Mouse (Mus musculus) right cerebral cortex, postnatal 14 days (tissue): ENCODE data around the gene Olfr392.

Experiments used
- DNase-seq: peaks from one replicate; pipeline ENCODE4 v3.0.0; 2022

Gene Olfr392

DNA sequence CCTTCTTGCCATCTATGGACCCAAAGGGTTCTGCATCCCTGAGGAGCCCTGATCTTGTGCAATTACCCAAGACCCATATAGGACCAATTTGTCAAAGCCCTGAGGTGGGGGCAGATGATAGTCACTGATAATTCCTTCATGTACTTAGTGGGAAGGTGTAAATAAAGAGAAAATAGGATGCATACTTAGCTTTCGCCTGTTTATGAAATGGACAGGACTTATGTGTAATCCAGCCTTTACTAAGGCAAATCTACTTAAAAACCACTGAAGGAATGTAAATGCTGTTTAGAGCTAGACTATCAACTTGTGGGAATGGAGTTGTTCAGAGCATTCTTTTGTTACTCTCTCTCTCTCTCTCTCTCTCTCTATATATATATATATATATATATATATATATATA is at the start of gene Olfr392:
TSS of gene Olfr392 (minus strand) at position 101 of the 400 bp plus-strand sequence.
- DNase-seq, result no peak

DNA sequence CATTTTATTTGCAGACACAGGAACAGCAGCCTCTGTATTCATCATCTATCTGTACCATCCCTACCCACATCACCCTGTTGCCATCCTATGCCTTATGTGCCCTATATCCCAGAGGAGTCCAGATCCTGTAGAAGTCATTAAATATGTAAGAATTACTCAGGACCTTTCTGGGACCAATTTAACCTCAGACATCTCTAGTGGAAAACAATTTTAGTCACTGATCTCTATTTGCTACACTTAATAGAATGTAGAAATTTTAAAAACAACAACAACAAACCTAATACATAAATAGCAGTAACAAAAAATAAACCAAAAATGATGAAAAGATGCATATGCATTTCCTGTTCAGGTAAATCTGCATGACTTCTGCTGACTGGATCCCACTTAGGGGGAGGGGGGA is 34.5 kb upstream of the Olfr392 start, which contains the start of gene Olfr393:
TSS of gene Olfr393 (minus strand) at position 101 of the 400 bp plus-strand sequence.
- DNase-seq, result no peak

DNA sequence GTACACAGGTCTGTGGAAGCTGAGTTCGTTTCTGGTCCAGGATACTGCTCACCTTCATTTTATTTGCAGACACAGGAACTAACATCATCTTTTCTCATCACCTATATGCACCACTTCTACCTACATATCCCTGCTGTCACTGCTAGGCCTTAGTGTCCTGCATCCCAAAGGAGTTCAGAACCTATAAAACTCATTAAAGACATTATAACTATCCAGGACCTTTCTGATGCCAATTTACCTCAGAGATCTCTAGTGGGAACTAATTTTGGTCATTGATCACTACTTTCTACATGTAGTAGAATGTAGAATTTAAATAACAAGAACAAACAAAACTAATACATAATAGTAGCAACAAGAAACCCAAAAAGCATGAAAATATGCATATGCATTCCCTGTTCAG is 13.9 kb downstream of the Olfr392 start, which contains the start of gene Olfr391-ps:
TSS of gene Olfr391-ps (minus strand) at position 101 of the 400 bp plus-strand sequence.
- DNase-seq, result no peak

DNA sequence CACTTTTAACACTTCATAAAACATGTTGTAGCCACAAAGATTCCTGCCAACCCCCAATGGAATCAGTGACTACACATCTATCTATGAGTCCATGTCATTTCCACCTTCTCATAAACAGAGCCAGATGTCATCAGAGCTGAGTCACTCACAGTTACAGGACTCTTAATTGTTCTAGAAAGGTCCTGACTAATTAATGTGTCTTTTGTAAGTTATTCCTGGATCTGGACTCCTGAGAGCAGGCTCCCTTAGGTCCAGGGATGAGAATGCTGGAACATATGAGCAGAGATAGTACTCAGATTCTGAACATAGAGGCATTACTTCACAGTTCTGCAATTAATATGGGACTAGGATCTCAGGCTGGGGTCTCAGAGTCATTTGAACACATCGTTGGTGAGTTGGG is 34.2 kb downstream of the Olfr392 start, which contains the start of gene Olfr390:
TSS of gene Olfr390 (plus strand) at position 301 of the 400 bp plus-strand sequence.
- no peak for DNase-seq

DNA sequence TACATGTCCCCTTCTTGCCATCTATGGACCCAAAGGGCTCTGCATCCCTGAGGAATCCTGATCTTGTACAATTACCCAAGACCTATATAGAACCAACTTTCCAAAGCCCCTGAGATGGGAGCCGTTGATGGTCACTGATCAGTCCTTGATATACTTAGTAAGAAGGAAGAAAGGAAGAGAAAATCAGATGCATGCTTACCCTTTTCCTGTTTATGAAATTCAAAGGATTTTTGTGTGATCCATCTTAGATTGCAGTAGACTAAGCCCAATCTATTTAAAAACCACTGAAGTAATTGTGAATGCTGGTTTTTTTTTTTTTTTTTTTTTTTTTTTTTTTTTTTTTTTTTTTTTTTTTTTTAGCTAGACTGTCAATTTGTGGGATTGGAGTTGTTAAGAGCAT is 36.2 kb downstream of the Olfr392 start, which contains the start of gene Olfr389:
TSS of gene Olfr389 (minus strand) at position 101 of the 400 bp plus-strand sequence.
- DNase-seq, result no peak
